Mouse (Mus musculus) layer of hippocampus, postnatal 14 days (tissue): Measurements from ENCODE around the gene Rdh8. TPM values are rescaled to one million over a fixed set of nuclear protein-coding genes. Genes with fewer than 3 reads are reported as not detected.
A peak's percentile ranks its signal among the peaks of the same experiment; 100 is the strongest.

ENCODE experiments used
- DNase-seq, 2 experiments: peaks; one replicate each; pipeline ENCODE4 v3.0.0; 2021 to 2022; ENCODE audit warnings: low spot score in 2 of 2, mixed read lengths in 1 of 2
- long read RNA-seq, 2 experiments: library from polyadenylated mRNA; stranded (forward); transcript quantifications; one replicate each; pipeline ENCODE4 v2.0.0; 2021
- total RNA-seq, 2 experiments: library from RNA; stranded (reverse); gene quantifications; 2 replicates each; pipeline ENCODE4 v1.2.3; 2021

The Rdh8 gene
- total RNA-seq, result not detected
- long read RNA-seq, experiment 1, result 0 reads
- long read RNA-seq, experiment 2, result 0 reads

DNA sequence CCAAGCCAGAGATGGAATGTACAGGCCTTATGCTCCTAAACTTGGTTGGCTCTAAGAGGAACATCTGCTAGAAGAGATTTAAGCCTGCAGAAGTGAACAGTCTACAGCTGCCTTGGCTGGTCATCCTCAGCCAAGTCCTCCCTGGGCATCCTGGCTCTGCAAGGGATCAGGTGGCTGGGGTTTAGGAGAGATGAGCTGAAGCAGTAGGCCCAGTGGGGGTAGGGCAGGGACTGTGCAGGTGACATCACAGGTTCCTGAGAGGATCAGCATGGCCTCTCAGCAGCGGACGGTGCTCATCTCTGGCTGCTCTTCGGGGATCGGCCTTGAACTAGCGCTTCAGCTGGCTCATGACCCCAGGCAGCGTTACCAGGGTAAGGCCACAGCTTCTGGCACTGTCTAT, at the start of gene Rdh8:
TSS of gene Rdh8 (plus strand) at position 268 of the 400 bp plus-strand sequence.
- no peak for DNase-seq

DNA sequence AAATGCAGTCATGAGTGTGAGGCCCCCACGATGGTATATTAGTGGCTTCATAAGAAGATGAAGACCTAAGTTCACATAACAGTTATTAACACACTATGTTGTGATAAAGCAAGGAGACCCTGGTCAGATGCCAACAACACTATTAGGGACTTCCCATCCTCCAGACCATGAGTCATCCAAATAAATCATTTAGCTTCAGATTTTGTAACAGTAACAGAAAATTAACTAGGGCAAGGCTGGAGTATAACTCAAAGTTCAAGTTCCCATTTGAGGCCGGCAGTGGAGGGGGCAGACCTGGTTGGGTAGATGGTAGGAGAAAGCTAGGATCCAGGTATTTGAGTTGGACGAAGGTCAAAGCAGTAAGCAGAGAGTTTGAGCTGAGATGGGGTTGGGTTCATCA, 37.0 kb upstream of the Rdh8 start:
- no peak for DNase-seq

DNA sequence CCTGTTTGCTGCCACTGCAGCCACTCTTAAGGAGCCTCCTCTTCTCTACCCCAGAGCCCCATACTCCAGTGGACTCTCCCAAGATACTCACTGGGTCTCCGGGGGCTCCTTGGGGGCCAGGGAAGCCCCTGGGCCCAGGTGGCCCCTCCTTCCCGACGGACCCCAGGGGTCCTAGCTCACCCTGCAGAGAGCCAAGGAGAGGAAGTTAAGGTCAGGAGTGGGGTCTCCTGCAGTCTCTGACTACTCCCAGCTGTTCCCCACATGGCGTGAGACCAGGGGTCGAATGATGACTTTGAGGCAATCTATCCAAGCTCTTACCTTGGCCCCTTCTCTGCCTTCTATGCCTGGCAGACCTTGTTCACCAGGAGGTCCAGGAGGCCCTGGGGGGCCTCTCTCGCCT, 33.2 kb upstream of the Rdh8 start:
- no peak for DNase-seq

DNA sequence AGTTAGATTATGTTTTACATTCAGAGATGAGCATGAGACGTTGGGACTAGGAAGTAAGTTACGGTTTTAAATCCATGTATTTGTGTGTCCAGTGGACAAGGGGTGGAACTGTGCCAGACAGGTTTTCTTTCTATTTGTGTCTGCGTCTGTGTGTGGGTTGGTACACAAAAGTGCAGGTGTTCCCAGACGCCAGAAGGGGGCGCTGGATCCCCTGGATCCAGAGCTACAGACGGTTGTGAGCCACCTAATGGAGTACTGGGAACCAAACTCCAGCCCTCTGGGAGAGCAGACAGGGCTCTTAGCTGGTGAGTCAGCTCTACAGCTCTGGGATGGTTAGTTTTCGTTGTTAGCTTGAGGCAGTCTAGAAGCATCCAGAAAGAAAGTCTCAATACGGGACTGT, 30.3 kb upstream of the Rdh8 start:
- no peak for DNase-seq

DNA sequence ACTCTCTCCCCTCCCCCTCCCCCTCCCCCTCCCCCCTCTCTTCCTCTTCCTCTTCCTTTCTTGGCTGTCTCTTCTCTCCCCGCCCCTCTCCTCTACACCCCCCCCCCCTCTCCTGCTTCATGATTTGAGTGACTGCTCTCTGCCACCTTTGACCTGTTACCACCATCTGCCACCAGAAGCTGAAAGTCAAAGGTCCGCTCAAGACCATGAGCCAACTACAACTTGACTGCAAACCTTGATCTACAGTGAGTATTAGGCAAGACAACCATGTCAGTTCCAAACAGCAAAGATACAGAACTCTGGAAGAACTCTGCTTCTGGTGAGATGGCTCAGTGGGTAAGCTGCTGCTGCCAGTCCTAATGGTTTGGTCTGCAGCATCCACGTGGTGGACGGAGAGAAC, 28.7 kb upstream of the Rdh8 start:
- no peak for DNase-seq

DNA sequence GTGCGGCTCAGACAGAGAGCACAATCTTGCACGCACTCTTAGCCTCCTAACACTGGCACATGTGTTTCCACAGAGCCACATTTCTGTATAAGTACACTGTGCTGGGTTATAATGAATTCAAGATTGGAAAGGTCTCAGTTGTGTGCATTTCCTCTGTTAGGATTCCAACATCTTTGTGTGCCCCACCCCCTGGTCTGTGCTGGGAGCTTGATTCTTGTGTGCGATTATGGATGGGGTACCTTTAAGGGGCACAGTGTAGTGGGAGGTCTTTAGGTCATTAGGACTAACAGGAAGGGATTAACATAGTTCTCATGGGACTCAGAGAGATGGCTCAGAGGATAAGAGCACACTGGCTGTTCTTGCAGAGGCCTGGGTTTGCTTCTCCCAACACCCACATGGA, 28.0 kb upstream of the Rdh8 start:
- DNase-seq, result no peak

DNA sequence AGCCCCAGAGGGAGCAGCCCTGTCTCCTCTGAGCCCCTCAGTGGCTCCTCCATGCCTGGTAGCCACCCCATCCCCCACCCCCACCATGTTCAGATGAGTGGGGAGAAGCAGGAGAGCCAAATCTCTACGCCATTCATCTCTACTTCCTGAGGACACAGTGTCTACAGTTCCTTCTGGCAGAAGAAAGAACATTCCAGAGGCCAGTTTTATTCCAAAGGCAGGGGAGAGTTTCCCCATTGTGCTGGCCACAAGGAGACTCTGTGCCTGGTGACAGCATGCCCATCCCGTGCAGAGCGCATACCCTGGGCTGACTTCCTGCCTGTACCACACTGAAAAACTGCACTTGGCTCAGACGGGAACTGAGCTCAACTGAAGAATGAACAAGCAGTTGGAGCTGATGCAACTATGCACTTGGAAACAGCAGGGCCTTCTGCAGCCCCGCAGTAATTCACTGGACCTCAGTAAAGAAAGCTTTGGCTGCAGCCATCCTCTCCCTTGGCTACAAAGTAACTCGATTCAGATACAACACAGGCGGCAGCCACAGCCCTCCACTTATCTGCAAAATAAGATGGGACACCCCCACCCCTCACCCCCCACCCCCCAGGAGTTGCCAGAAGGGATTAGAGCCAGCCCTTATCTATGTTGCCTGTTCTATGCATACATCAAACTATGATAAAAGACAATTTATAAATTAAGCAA, 24.0 kb upstream of the Rdh8 start:
- peak; percentile 69 to 86 for DNase-seq

DNA sequence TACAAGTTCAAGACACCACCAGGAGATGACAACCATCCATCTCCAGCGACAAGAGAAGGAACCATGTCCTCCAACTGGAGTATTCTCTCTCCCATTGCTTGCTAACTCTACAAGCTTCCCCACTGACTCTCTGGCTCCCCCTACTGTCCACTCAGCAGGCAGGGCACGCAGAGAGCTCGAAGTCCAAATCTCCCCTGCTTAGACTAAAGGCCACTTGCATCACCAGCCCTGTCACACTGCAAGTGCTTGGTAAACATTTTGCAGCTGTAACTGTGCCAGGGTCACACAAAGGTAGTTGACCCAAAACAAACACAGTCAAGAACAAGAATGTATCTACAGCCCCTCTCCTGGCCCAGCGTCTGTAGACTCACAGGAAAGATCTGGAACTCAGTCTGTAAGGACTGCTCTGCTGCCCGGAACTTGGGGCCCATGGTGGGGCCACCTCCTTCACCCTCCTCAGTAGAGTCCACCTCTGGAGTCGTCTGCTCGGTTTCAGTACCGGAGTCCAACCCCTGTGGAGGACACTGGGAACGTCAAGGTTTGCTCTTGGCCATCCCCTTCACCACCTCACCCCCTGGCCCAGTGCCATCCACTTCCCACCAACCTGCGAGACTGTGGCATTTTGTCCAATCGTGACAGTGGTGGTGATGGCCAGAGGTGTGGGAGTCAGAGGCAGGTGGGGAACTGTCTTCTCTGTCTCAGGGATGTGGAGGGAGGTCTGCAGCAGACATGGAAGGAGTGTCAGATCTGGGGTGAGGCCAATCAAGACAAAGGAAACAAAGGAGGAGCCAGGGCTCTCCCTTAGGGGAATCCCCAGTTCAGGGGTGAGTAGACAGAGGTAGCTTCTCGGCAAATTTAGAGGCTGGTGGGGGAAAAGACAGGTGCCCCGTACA, 13.8 kb upstream of the Rdh8 start:
- peak in 1 of 2 experiments; percentile 56 for DNase-seq

DNA sequence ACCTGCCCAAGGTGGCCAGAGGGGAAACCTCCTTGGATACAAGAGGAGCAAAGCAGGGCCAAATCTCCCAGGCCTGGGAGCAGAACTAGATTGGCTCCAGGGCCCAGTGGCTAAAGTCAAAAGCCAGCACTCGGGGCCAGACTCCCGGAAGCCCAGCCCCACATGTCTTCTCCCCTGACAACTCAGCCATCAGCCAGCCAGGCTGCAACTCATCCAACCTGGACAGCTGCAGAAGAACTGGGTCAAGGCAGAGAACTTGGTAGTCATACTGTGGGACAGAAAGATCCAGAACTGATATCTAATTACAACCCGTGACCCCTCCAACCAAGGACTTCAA, 13.2 kb upstream of the Rdh8 start:
- DNase-seq, result no peak

DNA sequence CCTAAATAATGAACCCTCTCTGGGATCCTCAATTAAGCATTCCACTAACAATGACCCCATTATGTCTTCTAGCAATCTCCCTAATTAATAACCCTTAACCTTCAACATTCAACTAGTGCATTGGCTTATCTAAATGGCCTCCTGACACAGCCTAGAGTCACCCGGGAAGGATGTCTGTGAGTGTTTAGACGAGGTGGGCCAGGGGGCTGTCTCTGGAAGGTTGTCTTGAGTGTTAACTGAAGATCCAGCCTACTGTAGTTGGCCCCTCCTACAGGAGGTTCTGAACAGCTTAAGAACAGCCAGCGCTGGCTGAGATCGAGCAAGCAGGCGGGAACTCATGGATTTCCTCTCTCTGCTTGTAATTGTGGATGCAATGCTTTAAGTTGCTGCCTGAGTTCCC, 12.6 kb upstream of the Rdh8 start:
- DNase-seq, result no peak

DNA sequence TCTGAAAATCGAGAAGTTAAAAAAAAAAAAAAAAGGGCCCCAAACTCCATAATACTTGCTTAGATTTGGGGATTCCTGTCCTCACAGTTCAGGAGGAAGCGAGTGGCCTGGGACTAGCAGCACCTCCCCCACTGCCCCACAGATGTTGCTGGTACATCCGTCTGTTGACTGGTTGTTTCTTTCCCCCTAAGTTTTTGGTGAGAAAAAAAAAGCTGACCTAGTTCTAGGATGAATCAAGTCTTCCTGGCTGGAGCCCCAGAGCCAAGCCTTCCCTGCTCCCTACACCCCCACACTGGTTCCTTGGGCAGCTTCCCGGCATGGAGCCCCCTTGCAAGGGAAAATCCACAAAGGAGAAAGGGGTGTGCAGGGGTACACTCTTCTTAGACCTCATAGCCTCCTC, 8.0 kb upstream of the Rdh8 start:
- DNase-seq, result no peak

DNA sequence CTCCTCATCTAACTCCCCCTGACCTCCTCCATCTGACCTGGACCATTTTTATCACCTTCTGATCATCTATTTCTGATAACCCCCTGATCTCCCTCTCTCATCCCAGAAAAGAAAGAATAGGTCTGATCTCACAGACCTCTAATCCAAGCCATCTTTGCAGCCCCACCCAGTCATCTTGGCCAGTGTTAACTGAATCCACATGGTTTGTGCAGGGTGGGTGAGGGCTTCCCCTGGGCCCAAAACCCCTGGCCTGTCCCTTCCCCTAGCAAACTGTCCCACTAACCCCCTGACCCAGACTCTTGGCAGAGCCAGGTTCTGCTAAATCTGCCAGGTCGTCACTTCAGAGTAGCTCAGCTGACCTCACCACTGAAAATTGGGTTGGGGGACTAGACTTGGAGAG, 7.5 kb upstream of the Rdh8 start:
- DNase-seq, result no peak

DNA sequence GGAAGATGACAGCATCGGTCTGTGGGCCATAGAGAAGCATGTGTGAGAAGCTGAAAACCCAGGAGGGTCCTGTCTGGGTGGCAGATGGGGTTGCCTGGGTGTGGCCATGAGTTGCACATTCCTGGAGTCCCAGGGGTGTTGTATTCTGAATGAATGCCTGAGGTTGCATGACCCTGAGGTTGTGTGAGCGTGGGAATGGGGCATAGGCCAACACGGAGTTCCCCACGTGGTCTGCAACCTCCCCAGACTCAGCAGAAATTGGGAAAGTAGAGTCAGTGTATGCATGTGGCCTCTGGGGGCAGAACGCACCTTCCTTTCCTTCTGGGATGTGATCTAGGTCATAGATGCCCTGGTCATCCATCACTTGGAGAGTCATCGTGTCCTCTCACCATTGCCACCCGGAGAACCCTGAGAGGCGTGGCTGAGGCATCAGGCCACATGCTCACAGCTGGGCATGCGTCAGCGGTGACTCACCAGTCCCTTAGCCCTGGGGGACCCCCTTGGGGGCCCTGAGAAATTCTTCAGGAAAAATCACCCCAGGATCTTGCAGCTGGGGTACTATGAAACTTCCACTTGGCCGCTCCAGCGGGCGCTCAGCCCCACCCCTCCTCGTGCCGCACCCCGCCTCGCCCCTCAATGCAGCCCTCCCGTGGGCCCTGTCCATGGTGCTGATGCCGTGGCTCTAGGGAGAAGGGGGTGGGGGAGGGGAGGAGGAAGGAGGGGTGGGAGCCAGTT, 5.6 kb upstream of the Rdh8 start:
- DNase-seq, result no peak

DNA sequence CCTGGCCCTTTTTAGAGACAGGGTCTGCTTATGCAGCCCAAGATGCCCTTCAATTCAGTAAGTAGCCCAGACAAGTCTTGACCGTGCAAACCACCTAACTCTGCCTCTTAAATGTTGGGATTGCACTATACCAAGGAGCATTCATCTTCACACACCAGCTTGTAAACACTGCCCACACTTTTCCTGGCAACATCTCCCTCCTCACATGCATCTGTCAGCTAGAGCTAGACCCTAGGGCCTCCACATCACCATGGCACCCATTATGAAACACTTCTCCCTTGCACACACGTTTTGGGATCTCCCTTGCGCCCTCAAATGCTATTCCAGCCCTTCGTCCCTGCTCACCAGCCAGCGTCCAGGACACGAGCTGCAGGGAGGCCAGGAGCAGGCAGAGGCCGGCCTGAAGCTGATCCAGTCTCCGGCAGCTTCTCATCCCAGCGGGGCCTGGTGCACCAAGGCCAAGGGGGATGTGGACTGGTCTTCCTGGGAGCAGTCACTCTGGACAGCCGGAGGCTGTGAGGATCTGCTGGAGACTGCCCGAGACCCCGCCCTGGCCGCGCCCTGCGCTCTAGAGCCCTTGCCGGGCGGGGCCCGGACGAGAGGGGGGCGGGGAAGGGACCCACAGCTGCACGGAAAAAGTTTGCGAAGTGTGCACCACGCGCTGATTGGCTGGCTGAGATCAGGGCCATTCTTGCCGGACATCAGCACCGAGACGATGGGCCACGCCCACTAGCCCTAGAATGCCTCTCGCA, 3.6 kb upstream of the Rdh8 start, which contains the start of gene Col5a3:
TSS of gene Col5a3 (minus strand) at position 547 of the 752 bp plus-strand sequence.
- DNase-seq, result no peak

DNA sequence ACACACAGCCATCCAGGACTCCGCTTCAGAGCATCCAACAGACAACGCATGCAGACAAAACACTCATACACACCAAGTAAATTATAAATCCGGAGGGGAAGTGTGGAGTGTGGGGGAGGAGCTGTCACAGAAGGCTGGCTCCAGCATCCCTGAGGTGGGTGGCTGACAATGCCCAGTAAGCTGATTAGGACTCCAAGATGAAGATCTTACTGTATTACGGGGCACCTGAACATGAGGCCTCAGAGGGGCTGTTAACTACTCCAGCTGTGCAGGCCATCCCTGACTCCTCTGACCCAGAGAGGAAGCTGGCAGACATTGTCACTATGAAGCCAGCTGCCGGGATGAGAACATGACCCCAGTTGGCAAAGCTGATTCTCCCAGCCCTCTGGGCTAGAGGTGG, 1.7 kb downstream of the Rdh8 start:
- DNase-seq, result no peak

DNA sequence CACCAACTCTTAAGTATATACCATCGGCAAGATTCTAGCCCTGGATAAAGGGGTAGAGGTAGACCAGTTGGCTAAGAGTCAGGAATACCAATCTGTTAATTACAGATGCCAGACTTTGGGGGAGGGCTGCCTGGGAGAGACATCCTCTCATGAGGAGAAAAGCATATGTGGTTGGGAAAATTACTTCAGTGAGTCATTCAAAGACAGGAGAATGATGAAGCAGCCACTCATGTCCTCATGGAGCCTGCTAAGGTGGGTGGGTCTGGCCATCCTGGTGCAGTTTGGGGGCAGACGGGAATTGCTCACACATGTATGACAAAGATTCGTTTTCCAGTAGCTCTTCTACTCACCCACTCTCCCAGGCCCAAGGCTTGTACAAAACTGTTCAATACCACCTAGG, 4.5 kb downstream of the Rdh8 start:
- peak; percentile 15 to 25 for DNase-seq

DNA sequence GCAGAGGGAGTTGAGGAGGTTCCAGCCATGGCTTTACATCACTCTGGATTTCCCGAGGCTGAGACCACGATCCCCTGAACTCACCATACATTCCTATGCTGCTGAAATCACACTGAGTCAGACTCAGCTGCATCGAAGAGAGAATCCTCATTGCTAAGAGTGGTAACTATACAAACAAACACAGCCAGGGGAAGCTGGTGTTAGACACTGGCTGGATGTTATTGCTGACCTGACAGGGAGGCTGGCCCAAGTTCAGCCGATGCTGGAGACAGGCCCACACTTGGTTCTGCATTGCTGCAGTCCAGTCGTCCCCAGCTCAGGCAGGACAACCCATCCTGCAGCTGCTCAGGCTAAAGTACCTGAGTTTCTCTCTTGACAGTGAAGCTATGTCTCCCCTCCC, 7.5 kb downstream of the Rdh8 start:
- DNase-seq, result no peak

DNA sequence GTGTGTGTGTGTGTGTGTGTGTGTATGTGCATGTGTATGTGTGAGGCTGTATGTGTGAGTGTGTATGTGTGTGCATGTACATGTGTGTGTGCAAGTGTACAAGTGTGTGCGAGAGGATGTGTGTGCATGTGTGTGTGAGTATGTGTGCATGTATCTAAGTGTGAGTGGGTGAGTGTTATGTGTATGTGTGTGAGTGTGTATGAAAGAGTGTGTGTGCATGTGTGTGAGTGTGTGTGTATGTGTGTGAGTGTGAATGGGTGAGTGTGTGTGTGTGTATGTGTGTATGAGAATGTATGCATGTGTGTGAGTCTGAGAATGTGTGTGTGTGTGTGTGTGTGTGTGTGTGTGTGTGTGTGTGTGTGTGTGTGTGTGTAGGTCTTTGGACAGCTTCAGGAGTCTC, 9.8 kb downstream of the Rdh8 start:
- DNase-seq, result no peak

DNA sequence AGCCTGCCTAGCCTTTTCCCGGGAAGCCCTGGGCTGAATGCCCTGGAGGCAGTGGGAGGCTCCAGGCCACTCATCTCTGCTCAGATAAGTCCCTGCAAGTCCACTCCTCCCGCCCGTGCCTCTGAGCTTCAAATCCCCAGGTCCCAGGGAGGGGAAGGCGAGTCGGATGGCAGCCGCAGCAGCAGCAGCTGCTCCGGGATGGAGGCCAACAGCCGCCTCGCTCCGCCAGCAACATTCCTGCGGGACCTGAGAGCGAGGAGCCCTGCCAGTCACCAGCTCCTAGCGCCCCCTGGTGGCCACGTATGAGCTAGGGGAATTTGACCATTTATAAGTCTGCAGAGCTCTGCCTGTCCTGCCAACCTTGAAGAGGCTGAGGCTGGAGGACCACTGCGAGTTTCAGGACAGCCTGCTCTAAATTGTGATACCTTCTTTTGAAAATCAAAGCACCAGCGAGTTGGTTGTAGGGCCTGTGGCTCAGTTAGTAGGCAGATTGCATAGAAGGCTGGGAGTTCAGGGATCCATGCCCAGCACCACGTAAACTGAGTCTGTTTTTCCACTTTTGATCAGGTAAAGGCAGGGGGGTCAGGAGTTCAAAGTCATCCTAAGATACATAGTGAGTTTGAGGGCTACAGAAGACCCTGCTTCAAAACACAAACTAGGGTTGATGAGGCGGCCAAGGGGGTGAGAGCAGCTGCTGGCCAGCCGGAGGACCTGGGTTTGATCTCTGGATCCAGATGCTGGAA, 12.8 kb downstream of the Rdh8 start:
- peak; percentile 94 to 95 for DNase-seq

DNA sequence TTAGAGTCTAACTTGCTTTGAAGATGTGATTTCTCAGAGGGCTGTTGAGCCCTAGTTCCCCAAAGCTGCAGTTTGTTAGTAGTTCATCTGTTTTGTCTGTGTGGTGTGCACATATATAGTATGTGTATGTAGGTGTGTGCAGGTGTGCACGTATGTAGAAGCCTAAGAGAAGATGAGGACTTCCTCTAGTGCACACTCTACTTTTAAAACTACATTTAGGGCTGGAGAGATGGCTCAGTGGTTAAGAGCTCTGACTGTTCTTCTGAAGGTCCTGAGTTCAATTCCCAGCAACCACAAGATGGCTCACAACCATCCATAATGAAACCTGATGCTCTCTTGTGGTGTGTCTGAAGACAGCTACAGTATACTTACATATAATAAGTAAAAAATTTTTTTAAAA, 16.6 kb downstream of the Rdh8 start:
- no peak for DNase-seq
